Mouse (Mus musculus): Measurements from ENCODE around the gene Ddx39b. TPM values are rescaled to one million over a fixed set of nuclear protein-coding genes. Genes with fewer than 3 reads are reported as not detected.
"Not testable (repeated sequence)": the region's sequence is repeated elsewhere in the genome, so short reads cannot be mapped to it uniquely, and the experiment has no call there.

Ddx39b gene
- polyA plus RNA-seq, 1 experiment from 2014 or later, result 339 TPM

GRCm38 (mm10) chr17:35278957-35279688, 37.6 kb downstream of the Ddx39b start:
- Histone ChIP-seq H3K4me3 (ENCODE audit: low read depth, low read length) (no peak overlapping the region), H3K36me3 (ENCODE audit: control insufficient read depth, insufficient read depth, low read length) (no peaks in the 10 kb centered on the region), H3K27ac (ENCODE audit: low read length) (no peak overlapping the region), H3K9me3 (replicated peaks; ENCODE audit: control insufficient read depth, low read length, poor library complexity, severe bottlenecking) (no peaks in the 10 kb centered on the region), H3K4me1 (ENCODE audit: control insufficient read depth, insufficient read depth, low read length) (0 out of 2 replicates have a peak, but pooled peaks cover 3% of the 10 kb centered on the region), H3K9ac (ENCODE audit: low read depth, low read length) (no peak overlapping the region), H3K4me2 (ENCODE audit: low read length) (no peak overlapping the region), H3K27me3 (ENCODE audit: control insufficient read depth, insufficient read depth, low read depth, low read length) (no peaks in the 10 kb centered on the region; the same call in 1 of the 2 replicates)
- ATAC-seq, result no peak
- WGBS, result 88% methylated on average over 13 of the region's 13 CpGs

GRCm38 (mm10) chr17:35280276-35280675, 38.7 kb downstream of the Ddx39b start:
- Histone ChIP-seq H3K27me3 (ENCODE audit: control insufficient read depth, insufficient read depth, low read depth, low read length) (no peaks in the 10 kb centered on the region; the same call in 1 of the 2 replicates), H3K4me2 (ENCODE audit: low read length) (no peak overlapping the region), H3K9ac (ENCODE audit: low read depth, low read length) (no peak overlapping the region), H3K27ac (ENCODE audit: low read length) (no peak overlapping the region), H3K36me3 (ENCODE audit: control insufficient read depth, insufficient read depth, low read length) (no peaks in the 10 kb centered on the region), H3K4me3 (ENCODE audit: low read depth, low read length) (no peak overlapping the region), H3K4me1 (ENCODE audit: control insufficient read depth, insufficient read depth, low read length) (0 out of 2 replicates have a peak, but pooled peaks cover 3% of the 10 kb centered on the region), H3K9me3 (replicated peaks; ENCODE audit: control insufficient read depth, low read length, poor library complexity, severe bottlenecking) (no peaks in the 10 kb centered on the region)
- no peak for ATAC-seq
- 75% methylated on average over 3 of the region's 3 CpGs for WGBS

GRCm38 (mm10) chr17:35285431-35285830, 43.9 kb downstream of the Ddx39b start:
- H3K9ac ChIP-seq (ENCODE audit: low read depth, low read length), result no peak overlapping the region
- ATAC-seq, result no peak
- H3K4me2 ChIP-seq (ENCODE audit: low read length), result no peak overlapping the region
- H3K4me1 ChIP-seq (ENCODE audit: control insufficient read depth, insufficient read depth, low read length), result no peaks in the 10 kb centered on the region
- H3K4me3 ChIP-seq (ENCODE audit: low read depth, low read length), result no peak overlapping the region
- no peaks in the 10 kb centered on the region for H3K36me3 ChIP-seq (ENCODE audit: control insufficient read depth, insufficient read depth, low read length)
- H3K9me3 ChIP-seq (replicated peaks; ENCODE audit: control insufficient read depth, low read length, poor library complexity, severe bottlenecking), result no peaks in the 10 kb centered on the region
- H3K27ac ChIP-seq (ENCODE audit: low read length), result no peak overlapping the region
- H3K27me3 ChIP-seq (ENCODE audit: control insufficient read depth, insufficient read depth, low read depth, low read length), result no peaks in the 10 kb centered on the region

GRCm38 (mm10) chr17:35295796-35296195, 54.2 kb downstream of the Ddx39b start:
- not testable (repeated sequence) for H3K9me3 ChIP-seq (replicated peaks; ENCODE audit: control insufficient read depth, low read length, poor library complexity, severe bottlenecking); ATAC-seq; H3K4me3 ChIP-seq (ENCODE audit: low read depth, low read length); H3K9ac ChIP-seq (ENCODE audit: low read depth, low read length); H3K4me1 ChIP-seq (ENCODE audit: control insufficient read depth, insufficient read depth, low read length); H3K27ac ChIP-seq (ENCODE audit: low read length); H3K4me2 ChIP-seq (ENCODE audit: low read length); H3K27me3 ChIP-seq (ENCODE audit: control insufficient read depth, insufficient read depth, low read depth, low read length); H3K36me3 ChIP-seq (ENCODE audit: control insufficient read depth, insufficient read depth, low read length)
- 8% methylated on average over 5 of the region's 5 CpGs for WGBS

- H3K9ac ChIP-seq (ENCODE audit: low read depth, low read length); H3K27me3 ChIP-seq (ENCODE audit: control insufficient read depth, insufficient read depth, low read depth, low read length); H3K4me2 ChIP-seq (ENCODE audit: low read length); H3K4me3 ChIP-seq (ENCODE audit: low read depth, low read length); H3K9me3 ChIP-seq (replicated peaks; ENCODE audit: control insufficient read depth, low read length, poor library complexity, severe bottlenecking); H3K4me1 ChIP-seq (ENCODE audit: control insufficient read depth, insufficient read depth, low read length); H3K36me3 ChIP-seq (ENCODE audit: control insufficient read depth, insufficient read depth, low read length); ATAC-seq; H3K27ac ChIP-seq (ENCODE audit: low read length): not testable (repeated sequence)
- WGBS, result 88% methylated on average over 7 of the region's 7 CpGs
Observed at GRCm38 (mm10) chr17:35300261-35300945, 58.9 kb downstream of the Ddx39b start.

- no peaks in the 10 kb centered on the region for H3K4me1 ChIP-seq (ENCODE audit: control insufficient read depth, insufficient read depth, low read length)
- ATAC-seq, result no peak
- no peak overlapping the region for H3K4me2 ChIP-seq (ENCODE audit: low read length)
- no peak overlapping the region for H3K27ac ChIP-seq (ENCODE audit: low read length)
- no peak overlapping the region for H3K4me3 ChIP-seq (ENCODE audit: low read depth, low read length)
- 25% methylated on average over 13 of the region's 13 CpGs for WGBS
- H3K27me3 ChIP-seq (ENCODE audit: control insufficient read depth, insufficient read depth, low read depth, low read length), result no peaks in the 10 kb centered on the region
- H3K36me3 ChIP-seq (ENCODE audit: control insufficient read depth, insufficient read depth, low read length), result no peaks in the 10 kb centered on the region
- H3K9ac ChIP-seq (ENCODE audit: low read depth, low read length), result no peak overlapping the region
- no peaks in the 10 kb centered on the region for H3K9me3 ChIP-seq (replicated peaks; ENCODE audit: control insufficient read depth, low read length, poor library complexity, severe bottlenecking)
Observed at GRCm38 (mm10) chr17:35301645-35302258, 60.2 kb downstream of the Ddx39b start.

GRCm38 (mm10) chr17:35303271-35303670, 61.7 kb downstream of the Ddx39b start:
- Histone ChIP-seq H3K27ac (ENCODE audit: low read length) (no peak overlapping the region), H3K9me3 (replicated peaks; ENCODE audit: control insufficient read depth, low read length, poor library complexity, severe bottlenecking) (no peaks in the 10 kb centered on the region), H3K4me1 (ENCODE audit: control insufficient read depth, insufficient read depth, low read length) (no peaks in the 10 kb centered on the region), H3K4me2 (ENCODE audit: low read length) (no peak overlapping the region), H3K9ac (ENCODE audit: low read depth, low read length) (no peak overlapping the region), H3K27me3 (ENCODE audit: control insufficient read depth, insufficient read depth, low read depth, low read length) (no peaks in the 10 kb centered on the region), H3K36me3 (ENCODE audit: control insufficient read depth, insufficient read depth, low read length) (no peaks in the 10 kb centered on the region), H3K4me3 (ENCODE audit: low read depth, low read length) (no peak overlapping the region)
- no peak for ATAC-seq
- 88% methylated on average over 2 of the region's 2 CpGs for WGBS

Measured in midbrain, embryonic 16.5 days (tissue).